Mouse (Mus musculus) cerebellum, adult (tissue): ENCODE data around the gene Usp20.
A peak's percentile ranks its signal among the peaks of the same experiment; 100 is the strongest.

Experiments used
- ATAC-seq: cut with Nextera tagmentation; 2 replicates; pipeline ENCODE4 v1.9.2; 2017; ENCODE audit warnings: mild to moderate bottlenecking, moderate library complexity, mixed read lengths; ENCODE audit not compliant: insufficient number of reproducible peaks, low FRiP score, low TSS enrichment

Gene Usp20

GRCm38 (mm10) chr2:30985111-30986020 lies 3.3 kb downstream of the Usp20 start:
- ATAC-seq: no peak

- no peak for ATAC-seq
Measured at GRCm38 (mm10) chr2:30990221-30990620, 8.1 kb downstream of the Usp20 start.

GRCm38 (mm10) chr2:30994853-30995252 lies 12.8 kb downstream of the Usp20 start:
- ATAC-seq: no peak

GRCm38 (mm10) chr2:30995432-30995996 lies 13.4 kb downstream of the Usp20 start:
- no peak for ATAC-seq

- ATAC-seq: no peak
Measured at GRCm38 (mm10) chr2:30998443-30999260, 16.6 kb downstream of the Usp20 start.

- ATAC-seq: 0 out of 2 replicates have a peak, but pooled peaks have one; percentile 26
Measured at GRCm38 (mm10) chr2:31002857-31003256, 20.8 kb downstream of the Usp20 start.

- no peak for ATAC-seq
Measured at GRCm38 (mm10) chr2:31005453-31005852, 23.4 kb downstream of the Usp20 start.

- ATAC-seq: no peak
Measured at GRCm38 (mm10) chr2:31006434-31006833, 24.4 kb downstream of the Usp20 start.

- no peak for ATAC-seq
Measured at GRCm38 (mm10) chr2:31007208-31007607, 25.1 kb downstream of the Usp20 start.

GRCm38 (mm10) chr2:31013371-31014120 lies 31.5 kb downstream of the Usp20 start:
- ATAC-seq: no peak

GRCm38 (mm10) chr2:31017625-31018317 lies 35.7 kb downstream of the Usp20 start:
- peak; percentile 27; the same call in 1 of the 2 replicates for ATAC-seq

- ATAC-seq: peak; percentile 78
Measured at GRCm38 (mm10) chr2:31018519-31018918, 36.4 kb downstream of the Usp20 start.

GRCm38 (mm10) chr2:31019011-31019410 lies 36.9 kb downstream of the Usp20 start:
- ATAC-seq: no peak

GRCm38 (mm10) chr2:31020202-31020601 lies 38.1 kb downstream of the Usp20 start:
- ATAC-seq: no peak

GRCm38 (mm10) chr2:31023940-31024339 lies 41.9 kb downstream of the Usp20 start:
- ATAC-seq: 0 out of 2 replicates have a peak, but pooled peaks have one; percentile 3

GRCm38 (mm10) chr2:31024618-31025370 lies 42.7 kb downstream of the Usp20 start:
- ATAC-seq: peak; percentile 37; the same call in 1 of the 2 replicates

GRCm38 (mm10) chr2:31025458-31025857 lies 43.4 kb downstream of the Usp20 start:
- ATAC-seq: no peak

- ATAC-seq: no peak
Measured at GRCm38 (mm10) chr2:31026642-31027041, 44.6 kb downstream of the Usp20 start.

GRCm38 (mm10) chr2:31031972-31032371 lies 49.9 kb downstream of the Usp20 start:
- ATAC-seq: no peak
